Mouse (Mus musculus): ENCODE results near the gene Ephb2. TPM values are rescaled to one million over a fixed set of nuclear protein-coding genes. Genes with fewer than 3 reads are reported as not detected.

Ephb2 gene
- polyA plus RNA-seq, 1 experiment from 2014 or later = 15.6 TPM

DNA sequence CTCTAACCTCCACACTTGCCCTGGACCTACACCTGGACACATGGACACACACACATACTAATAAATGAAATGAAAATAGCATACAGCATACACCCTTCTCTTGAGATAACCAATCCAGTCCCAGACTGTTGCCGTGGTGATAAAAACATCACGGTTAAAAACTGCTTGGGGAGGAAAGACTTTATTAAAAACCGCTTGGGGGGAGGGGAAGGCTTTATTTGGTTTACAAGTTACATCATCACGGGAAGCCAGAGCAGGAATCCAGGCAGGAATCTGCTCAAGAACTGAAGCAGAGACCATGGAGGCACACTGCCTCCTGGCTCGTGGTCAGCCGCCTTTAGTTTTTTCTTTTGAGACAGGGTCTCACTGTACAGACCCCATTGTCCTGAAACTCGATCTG, 222.1 kb downstream of the Ephb2 start:
- no peaks in the 10 kb centered on the region for H3K27me3 ChIP-seq (ENCODE audit: low read depth, poor library complexity, severe bottlenecking)
- no peak for DNase-seq (ENCODE audit: low spot score)
- peaks cover 11% of the 10 kb centered on the region for H3K4me1 ChIP-seq
- H3K4me3 ChIP-seq = no peak overlapping the region
- WGBS = 73% methylated on average over 7 of the region's 7 CpGs
- no peak overlapping the region for H3K27ac ChIP-seq (replicated peaks)
- H3K36me3 ChIP-seq = no peaks in the 10 kb centered on the region
- no peaks in the 10 kb centered on the region for H3K9me3 ChIP-seq (replicated peaks)

DNA sequence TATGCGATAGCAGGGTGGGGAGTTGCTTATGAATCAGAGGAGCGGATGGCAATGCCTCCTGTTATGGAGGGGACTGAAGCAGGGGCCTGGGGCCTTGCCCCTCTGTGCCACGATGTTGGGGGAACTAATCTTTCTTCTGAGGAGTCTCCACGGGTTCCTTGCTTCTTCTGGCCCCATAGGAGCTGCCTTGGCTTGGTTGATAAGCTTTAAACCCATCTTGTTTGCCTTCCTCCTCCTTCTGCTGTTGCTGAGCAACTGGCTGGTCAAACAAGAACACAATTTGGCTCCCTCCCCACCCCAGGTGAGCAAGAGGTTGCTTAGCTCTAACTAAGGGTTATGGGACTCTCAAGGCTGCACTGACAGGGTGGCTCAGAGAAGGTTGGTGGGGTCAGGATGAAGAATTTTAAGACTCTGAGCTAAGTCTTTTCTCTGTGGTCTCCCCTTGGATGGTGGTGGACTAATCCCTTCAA, 225.4 kb downstream of the Ephb2 start, which contains the start of gene Tex46:
Tex46 (plus strand) TSS at position 51 of the 470 bp plus-strand sequence.
- Histone ChIP-seq H3K4me3 (no peak within 1 kb of the TSS), H3K4me1 (peaks cover 7% of the 10 kb centered on the region), H3K27ac (replicated peaks) (0 out of 2 replicates have a peak within 1 kb of the TSS, but pooled peaks have one; percentile 17), H3K9me3 (replicated peaks) (no peaks in the 10 kb centered on the region), H3K36me3 (no peaks in the 10 kb centered on the region), H3K27me3 (ENCODE audit: low read depth, poor library complexity, severe bottlenecking) (no peaks in the 10 kb centered on the region)
- no peak for DNase-seq (ENCODE audit: low spot score)
- 65% methylated on average over 4 of the region's 4 CpGs for WGBS

DNA sequence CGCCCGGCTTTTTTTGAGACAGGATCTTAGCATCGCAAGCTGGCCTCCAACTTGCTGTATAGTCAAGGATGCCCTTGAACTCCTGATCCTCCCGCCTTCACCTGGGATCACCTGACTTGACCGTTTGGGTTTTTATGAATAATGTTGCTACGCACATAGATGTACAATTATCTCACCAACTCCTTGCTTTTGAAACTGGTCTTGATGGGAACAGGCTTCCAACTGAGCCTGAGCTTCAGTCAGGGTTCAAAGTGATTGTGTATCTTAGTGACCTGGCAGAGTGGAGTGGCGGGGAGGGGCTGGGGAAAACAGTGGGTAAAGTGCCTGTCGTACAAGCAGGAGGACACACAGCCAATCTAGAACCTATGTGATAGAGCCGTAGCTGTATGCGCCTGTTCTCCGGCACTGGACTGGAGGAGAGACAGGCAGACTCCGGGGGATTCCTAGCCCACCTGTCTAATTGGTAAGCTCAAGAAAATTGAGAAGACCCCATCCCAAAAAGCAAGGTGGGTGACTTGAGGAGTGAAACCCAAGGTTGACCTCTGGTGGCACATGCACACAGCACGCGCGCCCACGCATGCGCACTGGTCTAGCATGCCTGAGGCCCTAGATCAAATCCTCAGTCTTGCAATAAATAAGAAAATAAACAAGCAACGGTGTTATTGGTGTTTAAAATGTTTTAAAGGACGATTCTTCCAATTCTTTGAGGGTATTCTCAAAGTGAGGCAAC, 229.9 kb downstream of the Ephb2 start:
- H3K9me3 ChIP-seq (replicated peaks) = no peaks in the 10 kb centered on the region
- no peak overlapping the region for H3K4me3 ChIP-seq
- peaks cover 13% of the 10 kb centered on the region for H3K4me1 ChIP-seq
- no peaks in the 10 kb centered on the region for H3K36me3 ChIP-seq
- DNase-seq (ENCODE audit: low spot score) = no peak
- H3K27ac ChIP-seq (replicated peaks) = no peak overlapping the region
- H3K27me3 ChIP-seq (ENCODE audit: low read depth, poor library complexity, severe bottlenecking) = no peaks in the 10 kb centered on the region
- 91% methylated on average over 19 of the region's 19 CpGs for WGBS

DNA sequence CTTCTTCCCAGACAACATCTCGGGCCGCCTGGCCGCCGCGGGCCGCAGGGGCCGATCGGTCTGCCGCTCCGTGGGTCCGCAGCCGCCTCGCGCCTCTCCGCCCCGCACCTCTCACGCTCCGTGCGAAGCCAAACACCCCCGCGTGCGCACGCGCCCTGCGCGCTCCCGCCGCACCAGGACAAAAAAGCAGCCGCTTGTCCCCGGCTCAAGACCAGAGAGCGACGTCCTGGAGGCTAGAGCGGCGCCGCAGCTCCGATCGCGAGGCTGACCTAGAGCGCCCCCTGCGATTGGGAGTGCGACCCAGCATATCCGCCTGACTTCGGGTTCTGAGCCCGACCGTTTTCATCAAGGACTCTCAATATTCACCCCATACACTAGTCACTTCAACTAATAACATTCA, 233.2 kb downstream of the Ephb2 start, which contains the start of gene Kdm1a:
Kdm1a (minus strand) TSS at position 156 of the 400 bp plus-strand sequence.
- DNase-seq (ENCODE audit: low spot score) = peak; percentile 97
- Histone ChIP-seq H3K9me3 (replicated peaks) (no peaks in the 10 kb centered on the region), H3K36me3 (peaks cover 21% of the 10 kb centered on the region), H3K27ac (replicated peaks) (peak within 1 kb of the TSS; percentile 99), H3K27me3 (ENCODE audit: low read depth, poor library complexity, severe bottlenecking) (no peaks in the 10 kb centered on the region), H3K4me1 (peaks cover 17% of the 10 kb centered on the region), H3K4me3 (peak within 1 kb of the TSS; percentile 99)
- under 1% methylated on average over 43 of the region's 45 CpGs for WGBS

DNA sequence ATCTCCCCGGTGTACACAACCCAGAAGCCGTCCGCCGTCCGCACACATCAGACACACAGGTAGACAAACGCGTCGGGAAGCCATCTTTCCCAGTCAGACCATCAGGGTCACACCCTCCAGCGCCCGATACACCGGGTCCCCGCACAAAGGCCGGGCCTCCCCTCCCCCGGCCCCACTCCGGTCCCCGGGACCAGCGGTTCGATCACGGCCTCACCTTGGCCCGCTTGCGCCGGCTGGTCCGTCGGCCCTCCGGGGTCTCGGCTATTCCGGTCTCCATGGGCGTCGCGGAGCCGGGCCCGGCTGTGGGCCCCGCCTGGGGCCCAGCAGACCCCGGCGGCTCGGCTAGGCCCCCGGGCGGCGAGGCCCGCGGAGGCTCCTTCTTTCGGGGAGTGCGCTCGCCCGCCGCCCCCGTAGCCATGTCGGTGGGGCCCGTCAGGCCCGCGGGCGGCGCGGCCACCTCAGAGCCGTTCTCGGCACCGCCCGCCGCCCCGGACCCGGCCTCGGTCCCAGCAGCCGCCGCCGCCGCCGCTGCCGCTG, 233.7 kb downstream of the Ephb2 start:
- Histone ChIP-seq H3K4me3 (peak overlapping the region; percentile 99), H3K27ac (replicated peaks) (peak overlapping the region; percentile 99), H3K9me3 (replicated peaks) (no peaks in the 10 kb centered on the region), H3K36me3 (peaks cover 23% of the 10 kb centered on the region), H3K4me1 (peaks cover 17% of the 10 kb centered on the region), H3K27me3 (ENCODE audit: low read depth, poor library complexity, severe bottlenecking) (no peaks in the 10 kb centered on the region)
- peak; percentile 68 for DNase-seq (ENCODE audit: low spot score)
- under 1% methylated on average over 68 of the region's 68 CpGs for WGBS

DNA sequence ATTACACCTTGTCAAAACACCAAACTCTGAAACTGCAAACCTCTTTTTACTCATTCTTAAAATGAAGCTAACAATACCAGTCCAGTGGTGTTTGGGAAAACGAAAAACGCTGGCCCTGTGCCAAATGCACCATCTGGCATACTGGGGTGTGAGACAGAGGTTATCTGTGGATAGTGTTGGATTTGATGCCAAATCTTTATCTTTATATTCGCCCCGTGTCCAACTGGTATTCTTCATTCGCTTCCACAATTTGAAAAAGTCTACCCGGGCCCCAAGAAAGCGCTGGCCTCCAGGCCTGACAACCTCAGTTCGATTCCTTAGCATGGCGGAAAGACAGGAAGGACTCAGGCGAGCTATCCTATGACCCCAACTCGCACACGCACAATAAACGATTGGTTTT, 234.3 kb downstream of the Ephb2 start:
- peak overlapping the region; percentile 99 for H3K27ac ChIP-seq (replicated peaks)
- H3K4me1 ChIP-seq = peaks cover 17% of the 10 kb centered on the region
- peak; percentile 22 for DNase-seq (ENCODE audit: low spot score)
- H3K9me3 ChIP-seq (replicated peaks) = no peaks in the 10 kb centered on the region
- WGBS = 4% methylated on average over 13 of the region's 13 CpGs
- H3K4me3 ChIP-seq = peak overlapping the region; percentile 99
- H3K36me3 ChIP-seq = peaks cover 23% of the 10 kb centered on the region
- H3K27me3 ChIP-seq (ENCODE audit: low read depth, poor library complexity, severe bottlenecking) = no peaks in the 10 kb centered on the region

DNA sequence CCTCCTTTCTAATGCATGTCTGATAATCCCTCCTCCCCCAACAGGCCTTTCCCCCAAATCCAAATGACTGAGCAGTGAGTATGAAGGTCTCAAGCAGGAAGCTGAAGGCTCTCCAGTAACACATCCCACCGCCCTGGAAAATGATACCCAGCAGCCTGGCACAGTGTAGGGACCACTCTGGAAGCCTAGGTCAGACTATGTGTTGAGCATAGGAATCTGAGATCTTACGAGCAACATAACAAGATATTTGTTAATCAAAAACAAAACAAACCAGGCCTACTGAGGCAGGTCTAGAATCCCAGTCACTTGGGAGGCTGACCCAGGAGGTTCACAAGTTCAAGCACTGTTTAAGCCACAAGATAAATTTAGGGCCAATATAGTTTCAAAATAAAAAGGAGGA, 235.3 kb downstream of the Ephb2 start:
- Histone ChIP-seq H3K27ac (replicated peaks) (no peak overlapping the region), H3K27me3 (ENCODE audit: low read depth, poor library complexity, severe bottlenecking) (no peaks in the 10 kb centered on the region), H3K36me3 (peaks cover 23% of the 10 kb centered on the region), H3K4me1 (peaks cover 17% of the 10 kb centered on the region), H3K9me3 (replicated peaks) (no peaks in the 10 kb centered on the region), H3K4me3 (peak overlapping the region; percentile 99)
- no peak for DNase-seq (ENCODE audit: low spot score)
- 89% methylated on average over 2 of the region's 2 CpGs for WGBS

DNA sequence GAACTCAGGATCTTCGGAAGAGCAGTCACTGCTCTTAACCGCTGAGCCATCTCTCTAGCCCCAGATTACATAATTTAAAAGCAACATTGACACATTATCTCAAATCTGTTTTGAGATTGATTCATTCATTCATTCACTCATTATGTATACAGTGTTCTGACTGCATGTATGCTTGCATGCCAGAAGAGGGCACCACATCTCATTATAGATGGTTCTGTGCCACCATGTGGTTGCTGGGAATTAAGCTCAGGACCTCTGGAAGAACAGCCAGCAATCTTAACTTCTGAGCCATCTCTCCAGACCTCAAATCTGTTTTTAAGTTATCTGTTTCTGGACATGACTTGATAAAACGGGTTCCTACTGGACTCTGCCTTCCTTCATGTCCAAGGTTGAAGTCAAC, 235.9 kb downstream of the Ephb2 start:
- Histone ChIP-seq H3K4me1 (peaks cover 22% of the 10 kb centered on the region), H3K9me3 (replicated peaks) (no peaks in the 10 kb centered on the region), H3K4me3 (peak overlapping the region; percentile 99; the same call in 1 of the 2 replicates), H3K27me3 (ENCODE audit: low read depth, poor library complexity, severe bottlenecking) (no peaks in the 10 kb centered on the region), H3K36me3 (peaks cover 23% of the 10 kb centered on the region), H3K27ac (replicated peaks) (no peak overlapping the region)
- 92% methylated on average over 3 of the region's 3 CpGs for WGBS
- DNase-seq (ENCODE audit: low spot score) = no peak

DNA sequence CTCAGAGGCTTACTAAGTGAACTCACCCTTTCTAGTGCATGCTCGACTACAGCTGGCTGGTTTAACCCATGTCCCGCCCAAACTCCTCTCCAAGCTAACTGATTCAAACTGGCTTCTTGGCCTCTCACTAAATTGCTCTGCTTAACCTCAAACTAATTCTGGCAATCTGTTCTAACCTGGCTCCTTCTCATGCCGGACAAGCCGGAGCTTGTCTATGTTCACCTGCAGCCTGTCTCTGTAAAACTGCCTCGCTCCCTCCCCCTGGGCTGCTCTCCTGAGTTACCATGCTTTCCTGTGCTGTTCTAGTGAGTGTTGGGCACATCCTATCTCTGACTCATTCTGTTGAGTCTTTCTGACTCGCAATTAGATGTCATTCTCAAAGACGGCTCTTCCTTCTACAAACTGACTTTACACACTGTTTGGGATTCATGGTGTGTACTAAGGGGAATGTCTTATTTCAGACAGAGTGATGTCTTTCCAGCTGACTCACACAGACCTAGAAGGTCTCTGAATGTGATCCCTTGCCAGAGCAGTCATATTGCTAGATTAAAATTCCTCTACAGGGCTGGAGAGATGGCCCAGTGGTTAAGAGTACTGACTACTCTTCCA, 237.4 kb downstream of the Ephb2 start:
- DNase-seq (ENCODE audit: low spot score) = no peak
- Histone ChIP-seq H3K36me3 (peaks cover 28% of the 10 kb centered on the region), H3K4me1 (peaks cover 32% of the 10 kb centered on the region), H3K9me3 (replicated peaks) (no peaks in the 10 kb centered on the region), H3K27ac (replicated peaks) (no peak overlapping the region), H3K27me3 (ENCODE audit: low read depth, poor library complexity, severe bottlenecking) (no peaks in the 10 kb centered on the region), H3K4me3 (no peak overlapping the region)
- 95% methylated on average over 7 of the region's 7 CpGs for WGBS

Small RNA genes lying within 50 kb of the gene (microRNA-seq; reads per million reads assigned to microRNA genes)
- not detected for gene Gm22180

Other genes starting within 250 kb of the Ephb2 start
- 51.4 and 55.2 TPM in 2 replicates for gene Kdm1a, start 233.3 kb downstream of the Ephb2 start, polyA plus RNA-seq (2016; fragmentation: Nextera tagmentation; extraction: Ambion mirVana)
- not detected in 2 replicates for gene Tex46, start 225.6 kb downstream of the Ephb2 start, polyA plus RNA-seq (2016; fragmentation: Nextera tagmentation; extraction: Ambion mirVana)
- gene Lactbl1, start 213.4 kb downstream of the Ephb2 start, polyA plus RNA-seq (2016; fragmentation: Nextera tagmentation; extraction: Ambion mirVana) = 0.06 TPM in 1 of 2 replicates, not detected in the other
- 20.6 and 32.4 TPM in 2 replicates for gene C1qb, start 50.2 kb upstream of the Ephb2 start, polyA plus RNA-seq (2016; fragmentation: Nextera tagmentation; extraction: Ambion mirVana)
- 7.1 and 12.9 TPM in 2 replicates for gene C1qc, start 57.1 kb upstream of the Ephb2 start, polyA plus RNA-seq (2016; fragmentation: Nextera tagmentation; extraction: Ambion mirVana)
- gene C1qa, start 62.8 kb upstream of the Ephb2 start, polyA plus RNA-seq (2016; fragmentation: Nextera tagmentation; extraction: Ambion mirVana) = 4.9 and 9.1 TPM in 2 replicates
- gene Epha8, start 120.8 kb upstream of the Ephb2 start, polyA plus RNA-seq (2016; fragmentation: Nextera tagmentation; extraction: Ambion mirVana) = 3.9 and 6.9 TPM in 2 replicates
- gene Zbtb40, start 212.8 kb upstream of the Ephb2 start, polyA plus RNA-seq (2016; fragmentation: Nextera tagmentation; extraction: Ambion mirVana) = 4.9 and 5.0 TPM in 2 replicates